ENCODE assay signal across 16 mouse cellular contexts in genomic region chr13:83131129-83131981, GRCm38 (mm10).
DNase-seq lines count a peak whose midpoint lies in the region; ATAC-seq lines count a peak whose summit lies in the region.
"Had no signal": no experiment of that assay in that cellular context is flagged by ENCODE, and none has a peak within 500 bp of the region (broad histone marks: within the 10 kb centered on the region; RNA-seq: fewer than 3 reads in every experiment).

No protein-coding gene starts in this region.

- peaks cover 11% of the 10 kb centered on the region for H3K4me1 ChIP-seq in hindbrain, embryonic 10.5 days (replicated peaks)
- H3K4me1 ChIP-seq in hindbrain, embryonic 12.5 days: peaks cover 6% of the 10 kb centered on the region; the same call in 1 of the 2 replicates
- peaks cover 5% of the 10 kb centered on the region; the same call in 1 of the 2 replicates for H3K4me1 ChIP-seq in embryonic facial prominence, embryonic 14.5 days (ENCODE audit: control insufficient read depth, insufficient read depth, low read length)
- peaks cover 6% of the 10 kb centered on the region; the same call in 1 of the 2 replicates for H3K4me1 ChIP-seq in midbrain, embryonic 16.5 days (ENCODE audit: control insufficient read depth, insufficient read depth, low read length)

- DNase-seq in hindbrain, embryonic 10.5 days (ENCODE audit: low spot score): no peak
- peak; percentile 16 for DNase-seq in embryonic facial prominence, embryonic 14.5 days (ENCODE audit: low spot score)
- DNase-seq in ovary, adult 18-20 months (ENCODE audit: low spot score): no peak
- no peak for DNase-seq in left cerebral cortex, adult 11 months (ENCODE audit: low spot score)
- DNase-seq: cerebellum, adult 9-10 months; heart, adult 18-20 months; heart, postnatal 14 days; kidney, adult 18-20 months; kidney, postnatal 4 days; lung, embryonic 14.5 days had no signal

- no peaks in the 10 kb centered on the region for H3K27me3 ChIP-seq in hindbrain, embryonic 10.5 days (ENCODE audit: insufficient read depth, poor library complexity, severe bottlenecking)
- no peaks in the 10 kb centered on the region for H3K27me3 ChIP-seq in hindbrain, embryonic 12.5 days
- no peaks in the 10 kb centered on the region for H3K27me3 ChIP-seq in embryonic facial prominence, embryonic 14.5 days (replicated peaks; ENCODE audit: control insufficient read depth, insufficient read depth, low read length)
- H3K27me3 ChIP-seq in midbrain, embryonic 16.5 days (ENCODE audit: control insufficient read depth, insufficient read depth, low read depth, low read length): no peaks in the 10 kb centered on the region
- H3K27me3 ChIP-seq: limb, embryonic 15.5 days; megakaryocyte, embryonic 14.5 days had no signal

- 31% methylated on average over 7 of the region's 7 CpGs for WGBS in hindbrain, embryonic 10.5 days
- WGBS in hindbrain, embryonic 12.5 days: 27% methylated on average over 7 of the region's 7 CpGs
- 55% methylated on average over 7 of the region's 7 CpGs for WGBS in embryonic facial prominence, embryonic 14.5 days
- WGBS in midbrain, embryonic 16.5 days: 12% methylated on average over 7 of the region's 7 CpGs

- H3K9me3 ChIP-seq in hindbrain, embryonic 10.5 days: no peaks in the 10 kb centered on the region
- no peaks in the 10 kb centered on the region for H3K9me3 ChIP-seq in hindbrain, embryonic 12.5 days (replicated peaks)
- H3K9me3 ChIP-seq in embryonic facial prominence, embryonic 14.5 days (ENCODE audit: control insufficient read depth, low read length): no peaks in the 10 kb centered on the region
- H3K9me3 ChIP-seq in midbrain, embryonic 16.5 days (replicated peaks; ENCODE audit: control insufficient read depth, low read length, poor library complexity, severe bottlenecking): no peaks in the 10 kb centered on the region
- H3K9me3 ChIP-seq: limb, embryonic 15.5 days; megakaryocyte, embryonic 14.5 days had no signal

- no peaks in the 10 kb centered on the region for H3K36me3 ChIP-seq in hindbrain, embryonic 10.5 days
- H3K36me3 ChIP-seq in hindbrain, embryonic 12.5 days: no peaks in the 10 kb centered on the region
- H3K36me3 ChIP-seq in embryonic facial prominence, embryonic 14.5 days (ENCODE audit: control insufficient read depth, insufficient read depth, low read length): no peaks in the 10 kb centered on the region
- no peaks in the 10 kb centered on the region for H3K36me3 ChIP-seq in midbrain, embryonic 16.5 days (ENCODE audit: control insufficient read depth, insufficient read depth, low read length)
- H3K36me3 ChIP-seq: limb, embryonic 15.5 days had no signal

- H3K4me2 ChIP-seq in hindbrain, embryonic 12.5 days (replicated peaks): no peak overlapping the region
- no peak overlapping the region for H3K4me2 ChIP-seq in embryonic facial prominence, embryonic 14.5 days (ENCODE audit: low read depth, low read length)
- peak overlapping the region; percentile 19; the same call in 1 of the 2 replicates for H3K4me2 ChIP-seq in midbrain, embryonic 16.5 days (ENCODE audit: low read length)
- H3K4me2 ChIP-seq: limb, embryonic 15.5 days; lung, embryonic 14.5 days had no signal

- H3K9ac ChIP-seq in hindbrain, embryonic 12.5 days: no peak overlapping the region
- no peak overlapping the region for H3K9ac ChIP-seq in embryonic facial prominence, embryonic 14.5 days (ENCODE audit: low read depth, low read length)
- H3K9ac ChIP-seq in midbrain, embryonic 16.5 days (ENCODE audit: low read depth, low read length): 0 out of 2 replicates have a peak overlapping the region, but pooled peaks have one; percentile 7
- H3K9ac ChIP-seq: limb, embryonic 15.5 days; lung, embryonic 14.5 days had no signal

- peak overlapping the region; percentile 6; the same call in 1 of the 2 replicates for H3K27ac ChIP-seq in hindbrain, embryonic 10.5 days
- no peak overlapping the region for H3K27ac ChIP-seq in hindbrain, embryonic 12.5 days
- no peak overlapping the region for H3K27ac ChIP-seq in embryonic facial prominence, embryonic 14.5 days (replicated peaks; ENCODE audit: low read depth, low read length)
- no peak overlapping the region for H3K27ac ChIP-seq in midbrain, embryonic 16.5 days (ENCODE audit: low read length)
- H3K27ac ChIP-seq: limb, embryonic 15.5 days had no signal

- H3K4me3 ChIP-seq in hindbrain, embryonic 10.5 days: no peak overlapping the region
- H3K4me3 ChIP-seq in hindbrain, embryonic 12.5 days: no peak overlapping the region
- H3K4me3 ChIP-seq in embryonic facial prominence, embryonic 14.5 days (ENCODE audit: low read depth, low read length): no peak overlapping the region
- H3K4me3 ChIP-seq in midbrain, embryonic 16.5 days (ENCODE audit: low read depth, low read length): no peak overlapping the region
- H3K4me3 ChIP-seq: limb, embryonic 15.5 days; megakaryocyte, embryonic 14.5 days had no signal

- ATAC-seq in hindbrain, embryonic 12.5 days (ENCODE audit: low FRiP score): no peak
- no peak for ATAC-seq in embryonic facial prominence, embryonic 14.5 days (ENCODE audit: low read depth)
- ATAC-seq in granulocyte monocyte progenitor cell, adult 5-6 weeks (replicated peaks; ENCODE audit: poor library complexity, severe bottlenecking): peak; percentile 73
- peak; percentile 51; the same call in 1 of the 2 replicates for ATAC-seq in midbrain, embryonic 16.5 days
- ATAC-seq in frontal cortex, adult (ENCODE audit: low TSS enrichment): no peak; the same call in 1 of the 2 replicates

Comparison
In these comparisons a context has a peak if more than half of its experiments do, and no peak if none do; other contexts are left out.
1. ATAC-seq: peak in granulocyte monocyte progenitor cell, adult 5-6 weeks (single experiment) and midbrain, embryonic 16.5 days (single experiment); none in hindbrain, embryonic 12.5 days (single experiment), embryonic facial prominence, embryonic 14.5 days (single experiment) and frontal cortex, adult (single experiment).